Mouse (Mus musculus) G1E (cell line): ENCODE data around the gene Pp2d1. TPM values are rescaled to one million over a fixed set of nuclear protein-coding genes. Genes with fewer than 3 reads are reported as not detected.

Experiments used
- ATAC-seq: 2 replicates; pipeline ENCODE4 v1.8.0; 2016; ENCODE audit warnings: mild to moderate bottlenecking; ENCODE audit not compliant: insufficient number of reproducible peaks, poor library complexity, low FRiP score, severe bottlenecking; ENCODE audit errors: extremely low read depth
- DNase-seq: peaks from one replicate; pipeline ENCODE4 v3.0.0; 2012; ENCODE audit warnings: low spot score
- H3K27me3 ChIP-seq: 2 replicates; pipeline ENCODE4 v1.6.1; 2012; ENCODE audit warnings: mild to moderate bottlenecking, low read length, inconsistent platforms; ENCODE audit not compliant: insufficient read depth
- H3K36me3 ChIP-seq: replicated peaks from 2 replicates; pipeline ENCODE3; 2012; ENCODE audit warnings: mild to moderate bottlenecking, inconsistent platforms
- H3K4me1 ChIP-seq: 2 replicates; pipeline ENCODE4 v1.6.1; 2012; ENCODE audit warnings: low read depth, low read length, inconsistent platforms, mixed read lengths; ENCODE audit not compliant: insufficient read depth
- H3K4me3 ChIP-seq: 2 replicates; pipeline ENCODE4 v1.5.1; 2012; ENCODE audit warnings: low read depth, mild to moderate bottlenecking, inconsistent platforms, low read length, moderate library complexity, mixed read lengths
- H3K9me3 ChIP-seq: replicated peaks from 2 replicates; pipeline ENCODE4 v1.6.1; 2012; ENCODE audit warnings: inconsistent platforms
- CTCF ChIP-seq: IDR thresholded peaks from 2 replicates; pipeline ENCODE4 v1.5.1; 2012; ENCODE audit warnings: low read depth, low read length, inconsistent platforms, mixed read lengths
- GATA1 ChIP-seq: IDR thresholded peaks from 2 replicates; pipeline ENCODE4 v1.6.1; 2012; ENCODE audit warnings: borderline replicate concordance, low read length, inconsistent platforms, mixed read lengths
- GATA2 ChIP-seq: IDR thresholded peaks from 2 replicates; pipeline ENCODE4 v1.6.1; 2012; ENCODE audit warnings: low read depth, low read length, inconsistent platforms, borderline replicate concordance
- POLR2AphosphoS5 ChIP-seq: IDR thresholded peaks from 2 replicates; pipeline ENCODE4 v1.6.1; 2012; ENCODE audit warnings: low read depth, low read length, inconsistent platforms; ENCODE audit not compliant: insufficient replicate concordance
- TAL1 ChIP-seq: conservative IDR thresholded peaks from 2 replicates; pipeline ENCODE4 v1.6.1; 2012; ENCODE audit warnings: low read depth, low read length, inconsistent platforms, mixed read lengths
- polyA plus RNA-seq: library from polyadenylated mRNA; stranded (reverse); fragments of >175 nt; gene quantifications from 2 replicates; pipeline ENCODE4 v1.2.3, GENCODE M21; 2012
- total RNA-seq, 2 experiments: library from RNA; stranded (forward) in 1 of 2; stranded (reverse) in 1 of 2; fragments of 200-1000 nt in 1 of 2; fragments of >200 nt in 1 of 2; fragmentation: Nextera tagmentation in 1 of 2; gene quantifications; 2 replicates each; pipeline ENCODE4 v1.2.3; 2014 to 2017

Gene Pp2d1
- total and polyA plus RNA-seq, 3 experiments, result 0.11 TPM; not detected in 2

DNA sequence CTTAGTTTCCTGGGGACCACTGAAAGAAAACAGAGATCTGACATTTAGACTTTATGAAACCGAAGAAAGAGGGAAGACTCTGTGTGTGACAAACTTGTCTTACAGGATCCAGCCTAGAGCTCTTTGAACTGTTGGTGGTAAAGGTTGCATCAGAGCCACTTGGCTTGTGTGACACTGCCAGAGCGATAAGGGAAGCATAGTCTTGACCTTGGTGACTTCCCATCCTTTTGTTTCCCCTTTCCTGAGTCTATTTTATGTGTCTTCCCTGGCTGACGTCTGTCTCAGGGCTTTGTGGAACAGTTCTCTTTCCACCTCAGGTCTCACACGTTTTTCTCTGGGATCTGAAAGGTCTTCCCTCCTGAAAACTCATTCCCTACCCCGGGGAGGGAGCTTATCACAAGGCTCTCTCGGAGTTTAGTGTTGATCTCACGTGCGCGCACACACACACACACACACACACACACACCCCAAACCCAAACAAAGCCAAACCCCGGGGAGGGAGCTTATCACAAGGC lies 31.2 kb upstream of the Pp2d1 start:
- peak; percentile 30; the same call in 1 of the 2 replicates for ATAC-seq
- H3K4me3 ChIP-seq, result peak overlapping the region; percentile 63; the same call in 1 of the 2 replicates
- peaks cover 60% of the 10 kb centered on the region for H3K4me1 ChIP-seq
- no peaks in the 10 kb centered on the region for H3K27me3 ChIP-seq
- peak; percentile 26 for DNase-seq
- no peaks in the 10 kb centered on the region for H3K9me3 ChIP-seq
- H3K36me3 ChIP-seq, result peaks cover 13% of the 10 kb centered on the region
- TF ChIP-seq CTCF (no peak), GATA1 (no peak), TAL1 (no peak), POLR2AphosphoS5 (no peak), GATA2 (no peak)

- Histone ChIP-seq H3K36me3 (peaks cover 13% of the 10 kb centered on the region), H3K27me3 (no peaks in the 10 kb centered on the region), H3K9me3 (no peaks in the 10 kb centered on the region), H3K4me3 (peak overlapping the region; percentile 63), H3K4me1 (peaks cover 60% of the 10 kb centered on the region)
- TF ChIP-seq GATA1 (no peak), GATA2 (no peak), POLR2AphosphoS5 (no peak), TAL1 (no peak), CTCF (no peak)
- ATAC-seq, result no peak
- DNase-seq, result no peak
Measured at GRCm38 (mm10) chr17:53569829-53570228, 30.6 kb upstream of the Pp2d1 start.

DNA sequence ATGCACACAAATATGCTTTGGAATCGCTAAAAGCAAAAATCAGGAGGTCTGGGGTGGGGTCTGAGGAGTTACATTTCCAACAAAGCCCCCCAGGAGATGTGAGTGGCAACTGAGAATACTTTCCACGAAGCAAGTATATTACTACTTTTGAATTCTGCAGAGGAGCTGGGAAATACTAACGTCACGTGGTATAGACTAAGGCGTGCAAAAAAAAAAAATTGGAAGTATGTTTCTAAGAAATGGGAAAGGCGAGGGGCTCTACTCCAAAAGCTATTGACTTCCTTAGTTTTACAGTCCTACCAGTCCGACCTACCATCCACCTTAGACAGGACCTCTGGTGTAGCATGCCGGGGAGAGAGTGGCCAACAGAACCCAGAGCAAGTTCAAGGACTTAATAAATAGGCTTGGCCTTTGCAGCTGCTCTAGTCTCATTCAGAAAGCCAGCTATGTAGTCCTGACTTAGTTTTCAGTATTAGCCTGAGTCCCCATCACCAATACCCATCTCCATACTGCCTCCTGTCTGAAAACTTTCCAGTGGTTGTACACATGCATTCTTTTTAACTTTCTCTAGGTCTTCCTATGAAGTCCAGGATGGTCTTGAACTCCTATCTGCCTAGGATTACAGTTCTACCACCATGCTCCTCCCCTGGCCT lies 29.6 kb upstream of the Pp2d1 start:
- ATAC-seq, result no peak
- Histone ChIP-seq H3K4me1 (peaks cover 55% of the 10 kb centered on the region), H3K9me3 (no peaks in the 10 kb centered on the region), H3K36me3 (peaks cover 9% of the 10 kb centered on the region), H3K27me3 (no peaks in the 10 kb centered on the region), H3K4me3 (peak overlapping the region; percentile 94)
- no peak for DNase-seq
- no peak for TF ChIP-seq GATA1
- no peak for TF ChIP-seq GATA2
- TF ChIP-seq TAL1, result no peak
- TF ChIP-seq CTCF, result no peak
- no peak for TF ChIP-seq POLR2AphosphoS5

DNA sequence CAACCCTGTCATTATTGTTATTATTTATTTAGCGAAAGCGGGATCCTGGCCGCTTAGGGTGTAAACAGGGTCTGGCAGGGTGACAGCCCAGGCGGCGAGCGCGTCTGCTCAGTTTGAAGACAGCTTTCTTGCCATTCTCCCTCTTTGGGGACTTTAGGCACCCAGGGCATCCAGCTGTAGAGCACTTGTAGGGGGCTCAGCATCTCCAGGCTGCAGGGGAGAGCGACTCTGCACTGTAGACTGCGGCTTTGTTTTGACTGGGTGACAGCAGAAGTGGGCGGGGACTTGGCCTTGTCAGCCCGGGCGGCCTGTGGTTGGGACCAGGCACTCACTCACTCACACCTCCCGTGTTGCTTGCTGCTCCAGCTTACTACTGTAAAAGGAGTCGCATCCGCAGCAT lies 28.9 kb upstream of the Pp2d1 start:
- peaks cover 6% of the 10 kb centered on the region for H3K36me3 ChIP-seq
- ATAC-seq (peak; percentile 82), DNase-seq (peak; percentile 67)
- no peaks in the 10 kb centered on the region for H3K27me3 ChIP-seq
- TF ChIP-seq GATA1, result no peak
- no peak for TF ChIP-seq TAL1
- no peak for TF ChIP-seq POLR2AphosphoS5
- no peak for TF ChIP-seq GATA2
- TF ChIP-seq CTCF, result no peak
- no peaks in the 10 kb centered on the region for H3K9me3 ChIP-seq
- H3K4me3 ChIP-seq, result peak overlapping the region; percentile 94
- H3K4me1 ChIP-seq, result peaks cover 51% of the 10 kb centered on the region

DNA sequence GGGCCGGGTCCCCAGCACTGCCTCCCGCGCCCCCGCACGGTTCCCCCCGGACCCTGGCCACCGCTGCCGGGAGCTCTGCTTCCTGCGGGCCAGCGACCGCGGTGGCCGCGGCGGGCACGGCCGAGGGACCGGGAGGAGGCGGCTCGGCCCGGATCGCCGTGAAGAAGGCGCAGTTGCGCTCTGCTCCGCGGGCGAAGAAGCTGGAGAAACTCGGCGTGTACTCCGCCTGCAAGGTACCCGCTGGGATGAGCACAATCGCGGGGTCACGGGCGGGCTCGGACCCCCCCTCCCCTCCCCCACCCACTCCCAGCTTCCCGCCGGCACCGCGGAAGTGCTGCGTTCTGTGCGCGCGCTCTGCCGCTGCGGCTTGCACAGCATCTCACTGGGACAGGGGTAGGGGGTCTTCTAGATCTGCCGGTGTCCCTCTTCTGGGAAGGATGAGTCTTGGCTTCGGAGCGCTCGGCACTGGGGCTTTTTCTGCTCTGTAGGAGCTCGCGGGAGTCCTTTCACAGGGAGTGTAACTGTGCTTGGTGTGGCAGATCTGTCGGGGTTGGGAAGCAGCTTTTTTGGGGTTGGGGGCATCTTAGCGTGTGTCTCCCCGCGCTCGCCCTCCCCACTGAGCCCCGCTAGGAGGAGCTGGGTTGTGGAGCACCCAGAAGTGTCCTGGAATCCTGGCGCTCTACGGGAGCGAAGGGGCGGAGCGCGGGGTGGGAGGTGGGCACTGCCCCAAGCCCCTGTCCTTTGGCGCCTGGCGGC lies 28.3 kb upstream of the Pp2d1 start:
- no peaks in the 10 kb centered on the region for H3K9me3 ChIP-seq
- ATAC-seq (no peak), DNase-seq (peak; percentile 31)
- peaks cover 4% of the 10 kb centered on the region for H3K36me3 ChIP-seq
- TF ChIP-seq POLR2AphosphoS5, result no peak
- no peak for TF ChIP-seq CTCF
- TF ChIP-seq GATA2, result no peak
- no peak for TF ChIP-seq GATA1
- no peak for TF ChIP-seq TAL1
- H3K27me3 ChIP-seq, result no peaks in the 10 kb centered on the region
- peaks cover 48% of the 10 kb centered on the region for H3K4me1 ChIP-seq
- peak overlapping the region; percentile 94 for H3K4me3 ChIP-seq

GRCm38 (mm10) chr17:53566919-53567345 lies 27.7 kb upstream of the Pp2d1 start:
- H3K4me1 ChIP-seq, result peaks cover 42% of the 10 kb centered on the region
- peak; percentile 68 for DNase-seq
- no peaks in the 10 kb centered on the region for H3K9me3 ChIP-seq
- peak; percentile 46 for ATAC-seq
- no peaks in the 10 kb centered on the region for H3K27me3 ChIP-seq
- H3K36me3 ChIP-seq, result peaks cover 2% of the 10 kb centered on the region
- no peak for TF ChIP-seq GATA1
- TF ChIP-seq POLR2AphosphoS5, result no peak
- TF ChIP-seq CTCF, result no peak
- no peak for TF ChIP-seq GATA2
- TF ChIP-seq TAL1, result no peak
- peak overlapping the region; percentile 94 for H3K4me3 ChIP-seq
